Mouse (Mus musculus) neural tube, embryonic 14.5 days (tissue): ENCODE data around the gene Plod1. TPM values are rescaled to one million over a fixed set of nuclear protein-coding genes. Genes with fewer than 3 reads are reported as not detected.

ENCODE experiments used
- ATAC-seq: fragments of 200-750 bp; cut with Nextera tagmentation; 2 replicates; pipeline ENCODE4 v1.8.0; 2017; ENCODE audit warnings: low read depth, mild to moderate bottlenecking, moderate TSS enrichment, moderate library complexity
- H3K27ac ChIP-seq: fragments of 300-500 bp; sonication (generic); 2 replicates; pipeline ENCODE4 v1.5.1; 2014; ENCODE audit warnings: low read depth, mild to moderate bottlenecking, control low read depth, low read length, moderate library complexity, mixed read lengths
- H3K27me3 ChIP-seq: fragments of 300-500 bp; sonication (generic); 2 replicates; pipeline ENCODE4 v1.6.1; 2014; ENCODE audit warnings: low read length; ENCODE audit not compliant: control insufficient read depth, insufficient read depth
- H3K36me3 ChIP-seq: fragments of 300-500 bp; sonication (generic); 2 replicates; pipeline ENCODE4 v1.6.1; 2014; ENCODE audit warnings: low read length, mixed read lengths; ENCODE audit not compliant: control insufficient read depth, insufficient read depth
- H3K4me1 ChIP-seq: fragments of 300-500 bp; sonication (generic); 2 replicates; pipeline ENCODE4 v1.6.1; 2014; ENCODE audit warnings: low read length; ENCODE audit not compliant: control insufficient read depth, insufficient read depth
- H3K4me2 ChIP-seq: fragments of 300-500 bp; sonication (generic); 2 replicates; pipeline ENCODE4 v1.6.1; 2014; ENCODE audit warnings: mild to moderate bottlenecking, low read depth, low read length, control low read depth
- H3K4me3 ChIP-seq: fragments of 300-500 bp; sonication (generic); 2 replicates; pipeline ENCODE4 v1.5.1; 2014; ENCODE audit warnings: low read depth, low read length, control low read depth, mixed read lengths
- H3K9ac ChIP-seq: fragments of 300-500 bp; sonication (generic); replicated peaks from 2 replicates; pipeline ENCODE4 v1.6.1; 2014; ENCODE audit warnings: low read depth, mild to moderate bottlenecking, control low read depth, low read length, mixed read lengths
- H3K9me3 ChIP-seq: fragments of 300-500 bp; sonication (generic); 2 replicates; pipeline ENCODE4 v1.6.1; 2016; ENCODE audit warnings: low read length; ENCODE audit not compliant: control insufficient read depth
- WGBS: fragments of 180-500 bp; shearing (Covaris S2); extraction: QIAGEN DNeasy Blood & Tissue Kit; methylation state at CpG from one replicate; pipeline ENCODE4 v1.1.7; 2014; 5-methylcytosine and 5-hydroxymethylcytosine counted together
- polyA plus RNA-seq: library from polyadenylated mRNA; unstranded; fragments of >200 nt; fragmentation: Nextera tagmentation; extraction: Ambion mirVana; gene quantifications from 2 replicates; pipeline ENCODE4 v1.2.1, GENCODE M21; 2014

The Plod1 gene
- polyA plus RNA-seq, 1 experiment from 2014 or later: 15.6 TPM

DNA sequence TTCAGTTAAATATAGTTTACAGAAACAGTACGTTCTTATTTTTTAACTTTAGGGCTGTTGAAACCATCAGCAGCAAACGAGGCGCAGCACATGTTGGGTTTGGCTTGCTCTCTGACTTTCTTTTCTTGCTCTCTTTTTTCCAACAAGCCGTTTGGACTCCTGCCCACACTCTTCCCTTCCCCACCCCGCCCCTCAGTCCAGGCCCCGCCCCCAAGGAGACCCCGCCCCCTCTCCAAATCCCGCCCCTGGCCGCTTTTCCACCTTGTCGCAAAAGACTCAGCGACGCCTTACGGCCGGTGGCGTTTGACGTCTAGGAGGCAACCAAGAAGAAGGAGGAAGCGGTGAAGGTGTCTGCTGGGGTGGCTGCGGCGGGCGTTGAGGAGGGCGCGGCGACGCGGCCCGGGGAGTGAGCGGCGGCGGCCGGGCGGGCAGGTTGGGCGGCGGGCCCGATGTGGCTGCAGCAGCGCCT is 4.0 kb upstream of the Plod1 start, which contains the start of gene 2510039O18Rik:
Gene 2510039O18Rik (plus strand): TSS at position 320 of the 469 bp plus-strand sequence.
- peak within 1 kb of the TSS; percentile 83 for H3K4me3 ChIP-seq
- H3K27ac ChIP-seq: peak within 1 kb of the TSS; percentile 52
- H3K27me3 ChIP-seq: peaks cover 3% of the 10 kb centered on the region
- H3K36me3 ChIP-seq: peaks cover 12% of the 10 kb centered on the region
- 3% methylated on average over 20 of the region's 35 CpGs for WGBS
- peak within 1 kb of the TSS; percentile 86 for H3K9ac ChIP-seq
- H3K4me2 ChIP-seq: peak within 1 kb of the TSS; percentile 98
- peak; percentile 67 for ATAC-seq
- no peaks in the 10 kb centered on the region for H3K9me3 ChIP-seq
- H3K4me1 ChIP-seq: peaks cover 16% of the 10 kb centered on the region

DNA sequence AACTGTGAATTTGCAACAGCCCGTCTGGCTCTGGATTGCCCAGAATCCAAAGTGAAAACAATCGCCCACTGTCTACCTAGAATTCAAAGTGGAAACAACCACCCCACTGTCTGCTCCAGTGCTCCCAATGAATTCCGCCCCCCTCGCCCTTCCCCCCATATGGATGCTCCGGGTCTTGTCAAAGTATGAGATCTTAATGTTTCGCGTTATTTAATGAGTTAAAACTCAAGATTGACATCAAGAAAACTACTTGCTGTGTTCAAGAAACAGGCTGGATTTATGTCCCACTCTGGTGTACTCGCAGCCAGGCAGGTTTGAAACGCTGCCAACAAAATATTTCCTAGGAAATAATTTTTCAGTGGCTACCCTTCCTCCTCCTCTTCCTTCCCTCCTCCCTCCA is 3.5 kb upstream of the Plod1 start:
- H3K4me1 ChIP-seq: peaks cover 16% of the 10 kb centered on the region
- H3K9me3 ChIP-seq: no peaks in the 10 kb centered on the region
- no peak overlapping the region for H3K4me3 ChIP-seq
- H3K27ac ChIP-seq: peak overlapping the region; percentile 8
- ATAC-seq: no peak
- H3K27me3 ChIP-seq: peaks cover 3% of the 10 kb centered on the region
- H3K4me2 ChIP-seq: peak overlapping the region; percentile 98; the same call in 1 of the 2 replicates
- 46% methylated on average over 9 of the region's 9 CpGs for WGBS
- peaks cover 7% of the 10 kb centered on the region for H3K36me3 ChIP-seq
- H3K9ac ChIP-seq: no peak overlapping the region

DNA sequence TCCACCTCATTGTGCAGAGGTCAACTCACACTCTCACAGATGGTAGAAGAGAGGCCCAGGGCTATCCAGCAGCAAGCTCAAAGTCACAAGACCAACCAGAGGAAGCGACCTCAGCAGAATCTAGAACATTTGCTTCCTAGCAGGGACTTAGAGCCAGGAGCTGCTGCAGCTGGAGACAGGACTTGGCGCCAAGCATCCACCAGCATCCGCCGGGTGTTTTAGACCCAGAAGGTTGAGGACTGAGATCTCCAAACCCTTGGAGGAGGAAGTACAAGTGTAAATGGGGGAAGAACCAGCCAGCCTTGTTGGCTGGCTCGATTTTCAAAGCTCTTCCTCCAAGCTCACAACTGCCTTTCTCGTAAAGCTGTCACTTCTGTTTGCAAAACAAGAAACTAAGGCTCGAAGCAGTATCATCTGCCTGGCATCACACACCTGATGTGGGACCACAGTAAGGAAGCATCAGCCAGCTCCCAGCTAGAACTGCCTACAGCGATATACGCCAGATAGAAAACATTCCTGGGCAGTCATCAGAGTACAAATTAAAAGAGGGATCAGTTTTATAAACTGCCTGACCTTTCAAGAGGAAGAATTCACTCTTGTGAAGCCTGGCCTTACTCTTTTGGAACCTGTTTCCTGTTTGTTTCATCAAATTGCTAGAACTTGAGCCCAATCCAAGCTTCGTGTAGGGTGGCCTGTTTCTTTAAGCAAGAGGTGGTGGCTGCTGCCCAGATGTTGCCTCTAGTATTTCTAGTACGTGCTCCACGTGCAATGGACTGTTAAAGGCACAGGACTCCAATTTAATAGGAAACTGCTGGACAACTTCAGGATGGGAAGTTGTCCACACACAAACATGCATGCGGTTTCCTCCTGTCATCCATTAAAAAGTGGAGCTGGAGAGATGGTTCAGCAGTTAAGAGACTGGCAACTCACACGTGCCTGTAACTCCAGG is 1.9 kb upstream of the Plod1 start:
- peaks cover 16% of the 10 kb centered on the region for H3K4me1 ChIP-seq
- peaks cover 3% of the 10 kb centered on the region for H3K27me3 ChIP-seq
- no peak overlapping the region for H3K27ac ChIP-seq
- no peak for ATAC-seq
- H3K4me2 ChIP-seq: no peak overlapping the region
- H3K9me3 ChIP-seq: no peaks in the 10 kb centered on the region
- WGBS: 73% methylated on average over 14 of the region's 14 CpGs
- H3K9ac ChIP-seq: no peak overlapping the region
- H3K4me3 ChIP-seq: no peak overlapping the region
- no peaks in the 10 kb centered on the region; the same call in 1 of the 2 replicates for H3K36me3 ChIP-seq

DNA sequence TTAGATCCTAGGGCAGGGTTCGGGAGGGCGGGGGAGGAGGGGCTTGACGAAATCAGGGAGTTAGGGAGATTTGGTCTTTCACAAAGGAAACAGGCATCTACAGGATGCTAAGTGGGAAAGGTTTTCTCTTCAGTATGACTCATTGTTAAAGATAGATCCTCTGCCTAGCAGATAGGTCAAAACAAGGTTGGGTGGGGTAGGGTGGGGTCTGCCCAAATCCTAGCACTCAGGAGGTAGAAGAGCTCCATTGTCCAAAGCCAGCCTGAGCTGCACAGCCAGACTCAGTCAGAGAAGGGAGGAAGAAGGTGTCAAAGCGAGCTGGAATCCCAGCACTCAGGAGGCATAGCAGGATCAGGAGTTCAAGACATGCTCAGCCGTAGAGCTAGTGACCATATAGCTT is 919 bp upstream of the Plod1 start:
- H3K9ac ChIP-seq: no peak overlapping the region

DNA sequence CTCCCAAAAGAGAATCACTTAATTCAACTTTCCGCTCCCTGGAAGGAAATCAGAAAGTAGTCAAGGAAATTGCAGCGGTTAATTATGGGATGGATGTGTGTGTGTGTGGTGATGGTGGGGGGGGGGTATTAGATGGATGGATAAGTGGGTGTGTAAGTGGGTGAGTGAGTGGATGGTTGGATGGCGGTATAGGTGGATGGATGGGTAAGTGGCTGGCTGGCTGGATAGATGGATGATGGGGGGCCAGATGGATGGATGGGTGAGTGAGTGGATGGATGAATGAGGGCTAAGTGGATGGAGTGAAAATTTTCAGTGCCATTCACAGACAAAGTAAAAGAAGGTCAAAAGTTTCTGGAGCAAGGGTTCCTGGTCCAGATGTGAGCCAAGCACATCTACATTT is 454 bp upstream of the Plod1 start:
- no peaks in the 10 kb centered on the region for H3K36me3 ChIP-seq
- no peak overlapping the region for H3K27ac ChIP-seq
- H3K4me2 ChIP-seq: peak overlapping the region; percentile 93
- H3K9ac ChIP-seq: no peak overlapping the region
- no peaks in the 10 kb centered on the region for H3K9me3 ChIP-seq
- H3K27me3 ChIP-seq: peaks cover 3% of the 10 kb centered on the region
- no peak for ATAC-seq
- peaks cover 7% of the 10 kb centered on the region for H3K4me1 ChIP-seq
- peak overlapping the region; percentile 52; the same call in 1 of the 2 replicates for H3K4me3 ChIP-seq
- 44% methylated on average over 3 of the region's 3 CpGs for WGBS

More for the DNA sequence above, 919 bp upstream of the Plod1 start:
- Histone ChIP-seq H3K4me1 (peaks cover 12% of the 10 kb centered on the region), H3K36me3 (no peaks in the 10 kb centered on the region), H3K4me3 (no peak overlapping the region), H3K4me2 (no peak overlapping the region), H3K27ac (no peak overlapping the region), H3K27me3 (peaks cover 3% of the 10 kb centered on the region), H3K9me3 (no peaks in the 10 kb centered on the region)
- 69% methylated on average over 5 of the region's 5 CpGs for WGBS
- ATAC-seq: no peak

DNA sequence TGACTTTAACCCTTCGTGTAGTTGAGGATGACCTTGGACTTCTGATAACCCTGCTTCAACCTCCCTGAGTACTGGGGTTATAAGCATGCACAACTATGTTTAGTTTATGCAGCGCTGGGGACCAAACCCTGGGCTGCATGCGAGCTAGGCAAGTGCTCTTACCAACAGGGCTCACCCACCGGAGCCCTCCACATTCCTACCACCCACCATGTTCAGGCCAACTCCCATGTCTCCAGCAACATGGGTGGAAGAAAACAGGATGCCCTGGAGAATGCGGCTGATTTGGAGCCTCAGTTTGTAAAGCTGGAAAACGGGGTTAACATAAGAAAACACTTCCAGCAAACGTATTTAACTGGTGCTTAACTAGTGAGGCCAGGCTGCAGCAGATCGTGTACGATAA is 663 bp downstream of the Plod1 start:
- no peaks in the 10 kb centered on the region for H3K36me3 ChIP-seq
- 29% methylated on average over 9 of the region's 9 CpGs for WGBS
- H3K27ac ChIP-seq: no peak overlapping the region
- H3K4me1 ChIP-seq: no peaks in the 10 kb centered on the region
- peaks cover 3% of the 10 kb centered on the region for H3K27me3 ChIP-seq
- H3K9ac ChIP-seq: peak overlapping the region; percentile 67; the same call in 1 of the 2 replicates
- no peaks in the 10 kb centered on the region for H3K9me3 ChIP-seq
- H3K4me3 ChIP-seq: peak overlapping the region; percentile 52
- ATAC-seq: no peak
- peak overlapping the region; percentile 93 for H3K4me2 ChIP-seq

DNA sequence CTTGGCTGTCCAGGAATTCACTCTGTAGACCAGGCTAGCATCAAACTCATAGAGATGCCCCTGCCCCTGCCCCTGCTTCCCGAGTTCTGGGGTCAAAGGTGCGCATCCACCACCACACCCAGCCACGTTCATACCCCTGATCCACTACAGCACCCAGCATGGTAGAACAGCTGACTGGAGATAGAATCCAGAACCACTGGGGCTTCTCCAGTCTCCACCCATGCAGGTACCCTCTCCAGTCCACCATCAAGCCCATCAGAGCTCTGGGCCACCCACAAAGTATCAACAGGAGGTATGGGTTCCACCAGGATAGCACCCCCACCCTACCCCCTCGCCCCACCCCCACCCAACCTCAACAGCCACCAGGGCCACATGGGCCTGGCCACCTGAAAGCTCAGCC is 2.0 kb downstream of the Plod1 start:
- WGBS: 90% methylated on average over 4 of the region's 4 CpGs
- Histone ChIP-seq H3K36me3 (no peaks in the 10 kb centered on the region), H3K9ac (no peak overlapping the region)

DNA sequence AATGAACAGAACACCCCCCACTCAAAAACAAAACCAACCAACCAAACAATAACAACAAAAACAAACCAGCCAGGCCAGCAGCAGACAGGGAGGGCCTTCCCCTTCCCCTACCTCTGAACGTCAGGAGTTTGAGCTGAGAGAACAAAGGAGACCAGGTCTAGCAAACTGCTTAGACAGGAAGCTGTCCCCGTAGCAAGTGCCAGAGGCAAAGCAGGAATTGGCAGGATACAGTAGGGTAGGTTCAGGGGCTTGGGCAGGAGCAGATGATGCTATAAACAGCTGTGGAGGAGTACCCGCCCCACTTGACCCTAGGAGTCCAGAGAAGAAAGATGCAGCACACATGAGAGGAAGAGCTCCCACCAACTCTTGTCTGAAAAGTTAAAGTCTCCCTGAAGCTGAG is 2.4 kb downstream of the Plod1 start:
- WGBS: 49% methylated on average over 3 of the region's 3 CpGs
- no peak overlapping the region for H3K4me2 ChIP-seq
- H3K27me3 ChIP-seq: peaks cover 3% of the 10 kb centered on the region
- ATAC-seq: no peak
- H3K27ac ChIP-seq: no peak overlapping the region
- no peaks in the 10 kb centered on the region for H3K4me1 ChIP-seq
- H3K4me3 ChIP-seq: no peak overlapping the region
- H3K9me3 ChIP-seq: no peaks in the 10 kb centered on the region
- H3K36me3 ChIP-seq: no peaks in the 10 kb centered on the region
- H3K9ac ChIP-seq: no peak overlapping the region

More for the DNA sequence above, 2.0 kb downstream of the Plod1 start:
- Histone ChIP-seq H3K4me2 (no peak overlapping the region), H3K4me1 (no peaks in the 10 kb centered on the region), H3K4me3 (no peak overlapping the region), H3K27me3 (peaks cover 3% of the 10 kb centered on the region), H3K9me3 (no peaks in the 10 kb centered on the region), H3K27ac (no peak overlapping the region)
- ATAC-seq: no peak

DNA sequence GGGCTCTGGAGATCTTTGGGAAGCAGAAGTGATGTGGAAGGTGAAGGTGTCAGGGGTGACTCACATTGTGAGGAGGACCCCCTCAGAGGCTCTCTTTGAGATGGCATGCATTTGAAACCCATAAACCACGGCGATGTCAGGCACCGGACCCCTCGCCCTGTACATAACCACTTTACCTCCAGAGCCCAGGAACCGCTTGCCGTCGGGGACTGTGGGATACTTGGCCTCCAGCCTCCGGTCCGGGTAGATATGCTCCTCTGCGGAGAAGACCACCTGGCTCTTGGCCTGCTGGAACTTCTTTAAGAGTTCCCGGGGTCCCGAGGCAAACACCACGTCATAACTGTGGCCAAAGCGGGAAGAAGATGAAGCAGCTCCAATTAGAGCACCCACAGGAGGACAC is 5.6 kb downstream of the Plod1 start:
- H3K27me3 ChIP-seq: no peaks in the 10 kb centered on the region
- ATAC-seq: no peak
- WGBS: 92% methylated on average over 14 of the region's 14 CpGs

More for the DNA sequence above, 5.6 kb downstream of the Plod1 start:
- H3K27ac ChIP-seq: no peak overlapping the region
- H3K4me2 ChIP-seq: no peak overlapping the region
- no peaks in the 10 kb centered on the region for H3K4me1 ChIP-seq
- H3K9ac ChIP-seq: no peak overlapping the region
- H3K9me3 ChIP-seq: no peaks in the 10 kb centered on the region
- no peak overlapping the region for H3K4me3 ChIP-seq
- no peaks in the 10 kb centered on the region for H3K36me3 ChIP-seq
